Comparison of ENCODE assay signal across 17 mouse cellular contexts in the genomic region with DNA sequence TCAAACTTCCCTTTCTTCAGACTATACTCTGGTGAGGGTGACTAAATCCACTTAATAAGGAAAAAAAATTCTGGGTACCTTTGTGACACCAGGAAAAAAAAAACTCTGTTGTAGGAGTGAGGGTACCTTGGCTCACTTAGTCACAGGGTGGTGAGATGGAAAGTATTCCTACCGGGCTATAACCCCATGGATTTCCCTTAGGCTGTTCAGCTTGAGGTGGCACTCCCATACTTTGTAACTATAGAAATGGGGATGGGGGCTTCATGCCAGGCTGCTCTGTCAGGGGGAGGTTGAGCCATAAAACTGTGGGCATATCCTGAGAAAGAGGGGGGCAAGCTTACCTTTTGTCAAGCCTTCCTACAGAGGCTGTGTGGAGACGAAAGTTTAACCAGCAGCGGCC.
"Had no signal": no experiment of that assay in that cellular context is flagged by ENCODE, and none has a peak within 500 bp of the region (broad histone marks: within the 10 kb centered on the region; RNA-seq: fewer than 3 reads in every experiment).

No protein-coding gene starts in this region.

- DNase-seq: kidney, adult 11 months; kidney, adult 8-10 months; left cerebral cortex, postnatal 4 days; liver, embryonic 13.5 days; lung, adult 2 months; lung, postnatal 14 days; lung, postnatal 4 days; right cerebral cortex, adult 18-20 months; right cerebral cortex, postnatal 25 days; spleen, adult 18-20 months; thymus, adult 18-20 months; thymus, postnatal 4 days had no signal

- H3K9ac ChIP-seq: intestine, embryonic 15.5 days; liver, embryonic 13.5 days; midbrain, embryonic 13.5 days; neural tube, embryonic 12.5 days; stomach, embryonic 15.5 days had no signal

- H3K36me3 ChIP-seq: intestine, embryonic 15.5 days; liver, embryonic 13.5 days; midbrain, embryonic 13.5 days; neural tube, embryonic 12.5 days; stomach, embryonic 15.5 days had no signal

- H3K4me3 ChIP-seq: intestine, embryonic 15.5 days; liver, embryonic 13.5 days; midbrain, embryonic 13.5 days; neural tube, embryonic 12.5 days; stomach, embryonic 15.5 days had no signal

- H3K9me3 ChIP-seq: intestine, embryonic 15.5 days; liver, embryonic 13.5 days; midbrain, embryonic 13.5 days; neural tube, embryonic 12.5 days; stomach, embryonic 15.5 days had no signal

- H3K27ac ChIP-seq: intestine, embryonic 15.5 days; liver, embryonic 13.5 days; midbrain, embryonic 13.5 days; neural tube, embryonic 12.5 days; stomach, embryonic 15.5 days had no signal

- H3K27me3 ChIP-seq: intestine, embryonic 15.5 days; liver, embryonic 13.5 days; midbrain, embryonic 13.5 days; neural tube, embryonic 12.5 days; stomach, embryonic 15.5 days had no signal

- H3K4me2 ChIP-seq: intestine, embryonic 15.5 days; liver, embryonic 13.5 days; midbrain, embryonic 13.5 days; neural tube, embryonic 12.5 days; stomach, embryonic 15.5 days had no signal

- H3K4me1 ChIP-seq: liver, embryonic 13.5 days; stomach, embryonic 15.5 days had no signal

- ATAC-seq: intestine, embryonic 15.5 days; midbrain, embryonic 13.5 days; midbrain, embryonic 16.5 days had no signal
